Mouse (Mus musculus): ENCODE measurements around the gene Cdk14. TPM values are rescaled to one million over a fixed set of nuclear protein-coding genes. Genes with fewer than 3 reads are reported as not detected.
"Not testable (repeated sequence)": the region's sequence is repeated elsewhere in the genome, so short reads cannot be mapped to it uniquely, and the experiment has no call there.

Cdk14 gene
- total RNA-seq, 2 experiments from 2014 or later = 0.46 to 0.60 TPM

DNA sequence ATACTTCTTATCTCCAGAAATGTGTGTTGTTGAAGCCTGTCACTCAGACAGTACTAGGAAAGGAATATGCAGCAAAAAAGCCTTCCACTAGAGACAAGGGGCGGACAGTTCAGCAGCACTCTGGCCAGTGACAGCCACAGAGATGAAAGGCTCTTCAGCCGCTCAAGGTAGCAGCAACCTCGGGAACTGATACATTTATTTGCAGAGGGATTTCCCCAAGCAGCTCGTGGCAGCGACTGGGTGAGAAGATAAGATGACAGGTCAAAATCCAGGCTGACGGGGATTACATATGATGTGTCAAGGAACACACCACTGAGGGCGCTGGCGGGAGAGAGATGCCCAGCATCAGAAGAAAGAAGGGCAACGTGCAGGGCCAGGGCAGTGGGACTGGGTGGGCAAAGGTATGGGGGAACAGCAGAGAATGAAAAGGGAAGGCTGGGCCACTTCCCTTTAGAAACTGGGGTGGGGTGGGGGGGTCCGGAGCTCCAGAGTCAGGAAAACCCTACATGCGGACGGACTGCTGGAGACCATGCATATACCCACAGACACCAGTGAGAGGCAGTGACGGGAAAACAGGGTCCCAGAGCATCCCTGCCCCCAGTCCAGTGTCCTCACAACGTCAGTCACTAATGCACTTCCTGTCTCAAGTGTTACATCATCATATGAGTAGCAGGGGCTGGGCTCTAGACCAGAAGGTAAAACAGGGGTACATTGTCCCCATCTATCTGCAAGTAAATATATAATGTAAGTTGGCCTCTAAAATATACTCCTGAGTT is 51.5 kb downstream of the Cdk14 start:
- ATAC-seq (replicated peaks; ENCODE audit: poor library complexity, severe bottlenecking) = peak; percentile 56

DNA sequence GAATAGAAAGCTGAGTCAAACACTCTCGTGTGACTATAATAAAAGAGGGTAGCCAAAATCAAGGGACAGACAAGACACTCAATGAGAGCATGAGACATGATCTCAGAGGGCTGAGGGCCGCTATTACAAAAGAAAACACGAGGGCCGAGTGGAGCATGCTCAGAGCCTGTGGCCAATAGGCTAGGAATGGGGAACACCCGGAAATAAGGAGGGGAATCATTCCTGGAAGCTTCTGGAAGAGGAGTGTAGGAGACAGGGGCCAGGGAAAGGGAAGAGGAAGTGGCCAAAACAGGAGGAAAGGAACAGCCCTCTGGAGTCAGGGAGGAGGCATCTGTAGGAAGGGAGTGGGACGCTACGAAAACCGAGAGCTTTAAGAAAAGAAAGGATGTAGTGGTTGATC is 52.6 kb downstream of the Cdk14 start:
- ATAC-seq (replicated peaks; ENCODE audit: poor library complexity, severe bottlenecking) = no peak

DNA sequence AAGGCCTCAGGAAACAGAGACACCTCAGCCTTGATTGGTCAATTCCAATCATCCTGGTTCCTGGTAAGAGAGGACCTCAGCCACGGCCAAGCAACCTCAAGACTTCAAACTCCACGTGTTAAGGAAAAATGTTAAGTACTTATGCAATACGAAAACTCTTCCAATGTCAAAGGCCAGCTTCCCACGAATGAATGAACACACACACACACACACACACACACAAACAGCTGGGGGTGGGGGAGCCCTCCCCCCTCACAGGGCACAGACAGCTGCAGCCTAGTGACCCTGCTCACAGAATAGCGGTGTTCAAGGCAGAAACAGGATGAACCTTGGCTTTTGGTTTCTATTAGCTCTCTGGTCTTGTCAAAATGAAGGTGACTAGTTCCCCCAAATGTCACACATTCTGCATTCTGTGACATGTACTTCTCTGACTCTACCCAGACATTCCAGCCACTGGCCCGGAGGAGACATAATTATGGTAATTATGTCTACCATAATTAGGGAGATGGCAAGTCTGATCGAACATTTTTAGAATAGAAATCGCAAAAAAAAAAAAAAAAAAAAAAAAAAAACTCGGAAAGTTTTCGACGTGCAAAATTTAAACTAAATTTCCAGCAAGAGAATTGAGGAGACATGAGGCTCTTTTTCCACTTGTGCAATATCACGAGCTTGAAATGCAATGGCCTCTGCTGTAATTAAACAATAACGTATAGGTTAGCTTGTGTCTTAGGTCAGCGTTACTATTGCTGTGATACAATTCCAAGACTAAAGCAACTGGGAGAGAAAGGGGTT is 54.6 kb downstream of the Cdk14 start:
- ATAC-seq (replicated peaks; ENCODE audit: poor library complexity, severe bottlenecking) = no peak; the same call in 1 of the 2 replicates

DNA sequence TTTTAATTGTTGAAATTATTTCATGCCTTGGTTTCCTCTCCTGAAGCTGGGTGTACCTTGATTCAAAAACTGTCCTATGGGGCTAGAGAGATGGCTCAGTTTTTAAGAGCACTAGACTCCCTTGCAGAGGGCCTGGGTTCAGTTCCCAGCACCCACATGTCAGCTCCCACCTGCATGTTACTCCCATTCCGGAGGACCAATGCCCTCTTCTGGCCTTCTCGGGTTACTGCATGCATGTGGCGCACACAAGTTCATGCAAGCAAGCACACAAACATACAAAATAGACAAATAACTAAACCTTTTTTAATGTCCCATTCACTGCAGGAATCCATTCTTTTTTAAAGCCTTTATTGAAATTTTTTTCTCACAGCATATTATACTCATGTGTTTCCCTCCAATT is 58.4 kb downstream of the Cdk14 start:
- no peak for ATAC-seq (replicated peaks; ENCODE audit: poor library complexity, severe bottlenecking)

DNA sequence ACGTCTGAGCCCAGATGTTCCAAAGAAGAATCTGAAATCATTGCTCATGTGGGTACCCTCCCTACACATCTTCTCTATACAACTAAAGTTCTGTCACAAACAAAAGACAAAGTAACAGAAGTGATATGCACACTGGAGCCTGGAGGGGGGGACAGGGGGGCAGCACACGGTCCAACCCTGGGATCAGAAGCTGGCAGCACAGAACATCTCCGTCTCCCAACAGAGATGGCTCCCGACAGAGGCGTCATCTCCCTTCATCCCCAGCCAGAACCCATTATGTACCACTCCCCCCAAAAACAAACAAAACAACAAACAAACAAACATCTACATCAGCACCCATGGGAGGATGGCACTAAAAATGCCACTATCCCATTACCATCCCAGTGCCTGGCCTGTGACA is 59.8 kb downstream of the Cdk14 start:
- no peak for ATAC-seq (replicated peaks; ENCODE audit: poor library complexity, severe bottlenecking)

DNA sequence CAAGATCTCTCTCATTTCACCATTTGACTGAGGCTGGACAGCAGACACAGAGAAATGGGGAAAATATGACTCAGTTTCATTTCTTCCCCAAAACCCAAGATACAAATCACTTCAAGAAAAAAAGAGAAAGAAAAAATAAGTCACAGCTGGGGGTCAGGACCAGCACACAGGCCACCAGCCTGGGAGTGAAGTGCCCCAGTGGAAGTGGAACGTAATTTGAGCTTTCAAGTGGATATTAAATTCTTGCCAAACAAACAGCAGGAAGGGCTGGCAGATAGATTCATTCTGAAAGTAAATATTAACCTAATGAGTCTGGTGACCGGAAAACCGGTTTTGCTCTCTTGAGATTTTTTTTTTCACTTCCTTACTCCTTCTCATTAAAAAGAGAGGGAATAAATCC is 60.2 kb downstream of the Cdk14 start:
- ATAC-seq (replicated peaks; ENCODE audit: poor library complexity, severe bottlenecking) = no peak

DNA sequence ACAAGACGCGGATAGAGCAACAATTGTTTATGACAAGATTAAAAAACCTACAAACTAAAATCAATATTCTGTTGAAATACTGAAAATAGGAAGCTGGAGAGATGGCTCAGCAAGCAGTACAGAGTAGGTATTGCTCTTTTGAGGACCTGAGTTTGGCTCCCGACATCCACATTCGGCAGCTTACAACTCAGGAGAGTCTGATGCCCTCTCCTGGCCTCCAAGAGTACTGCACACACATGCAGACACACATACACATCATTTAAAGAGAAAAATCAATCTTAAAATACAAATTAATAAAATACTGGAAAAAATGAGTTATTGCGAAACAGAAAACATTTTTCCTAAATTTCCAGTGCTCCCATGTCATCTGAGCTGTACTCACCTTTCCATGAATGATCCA is 60.7 kb downstream of the Cdk14 start:
- no peak for ATAC-seq (replicated peaks; ENCODE audit: poor library complexity, severe bottlenecking)

DNA sequence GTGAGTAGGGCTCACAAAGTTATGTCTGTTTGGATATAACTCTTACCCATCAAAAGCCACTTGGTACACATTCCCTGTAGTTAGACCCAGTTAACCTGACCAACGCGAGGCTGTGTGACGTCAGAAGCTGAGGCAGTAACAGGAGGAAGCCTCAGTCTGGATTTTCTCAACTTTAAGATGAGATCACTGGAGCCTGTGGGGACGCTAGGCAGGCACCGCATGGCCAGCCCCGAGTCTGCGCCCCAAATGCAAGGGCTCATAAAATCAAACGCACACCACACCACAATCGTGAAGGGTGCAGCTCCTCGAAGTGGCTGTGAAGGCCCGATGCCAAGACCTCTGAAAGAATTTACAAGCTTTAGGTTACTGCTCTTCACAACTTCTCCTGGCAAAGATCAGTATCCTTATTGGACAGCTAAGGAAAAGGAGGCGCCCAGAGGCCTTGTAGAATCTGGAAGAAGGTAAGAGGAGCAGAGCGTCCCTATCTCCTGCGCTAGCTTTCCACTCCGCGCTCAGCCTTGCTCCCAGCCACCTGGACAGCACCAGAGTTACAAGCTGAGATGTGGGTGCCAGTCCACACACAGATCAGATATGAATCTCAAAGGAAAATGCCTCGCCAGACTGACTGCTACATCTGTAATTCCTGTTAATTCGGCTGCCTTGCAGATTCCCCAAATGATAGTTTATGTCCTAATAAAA is 61.9 kb downstream of the Cdk14 start:
- ATAC-seq (replicated peaks; ENCODE audit: poor library complexity, severe bottlenecking) = no peak

DNA sequence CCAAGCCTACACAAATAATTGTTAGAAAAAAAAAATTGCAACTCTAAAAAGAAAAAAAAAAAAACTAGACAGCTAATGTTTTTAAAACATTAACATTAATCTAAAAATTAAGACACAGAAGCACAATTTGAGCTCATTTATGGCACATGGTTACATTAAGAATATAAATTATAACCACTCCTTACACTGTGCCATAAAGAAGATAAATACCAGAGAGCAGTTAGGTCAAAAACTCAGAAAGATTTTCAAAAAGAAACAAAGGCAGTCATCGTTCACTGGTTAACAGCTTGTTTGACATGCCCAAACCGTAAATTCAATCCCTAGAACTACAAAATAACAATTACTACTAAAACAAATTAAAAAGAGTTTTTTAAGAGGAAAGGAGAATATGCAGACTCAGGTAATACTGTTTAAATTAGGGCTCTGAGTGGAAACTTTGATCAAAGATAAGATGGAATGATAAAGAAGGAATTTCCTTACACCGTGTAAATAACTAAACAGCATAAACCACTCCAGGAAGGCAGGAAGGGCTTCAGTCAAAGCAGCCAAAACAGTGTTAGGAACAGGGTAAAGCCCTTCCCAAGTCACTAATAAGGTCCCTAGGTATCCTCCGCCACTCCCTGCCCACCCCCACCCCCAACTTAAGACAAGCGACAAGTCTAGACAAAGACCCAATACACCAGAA is 65.3 kb downstream of the Cdk14 start:
- no peak for ATAC-seq (replicated peaks; ENCODE audit: poor library complexity, severe bottlenecking)

DNA sequence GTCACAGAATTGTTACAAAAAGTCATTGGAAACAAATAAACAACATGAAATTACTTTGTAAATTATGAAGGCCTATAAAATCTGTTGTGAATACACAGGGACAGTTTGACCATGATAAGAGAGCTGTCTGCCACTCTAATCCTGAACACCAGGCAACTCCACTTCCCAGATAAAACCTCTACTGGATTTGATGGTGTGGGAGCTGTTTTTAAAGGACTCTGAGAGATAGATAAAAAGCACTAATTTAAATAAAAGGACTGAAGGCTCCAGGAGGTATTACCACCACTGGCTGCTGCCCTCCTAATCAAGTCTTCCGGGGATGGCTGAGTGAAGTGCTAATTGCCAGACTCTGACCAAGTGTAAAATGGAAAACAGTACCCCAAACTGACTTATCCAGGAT is 66.2 kb downstream of the Cdk14 start:
- no peak for ATAC-seq (replicated peaks; ENCODE audit: poor library complexity, severe bottlenecking)

DNA sequence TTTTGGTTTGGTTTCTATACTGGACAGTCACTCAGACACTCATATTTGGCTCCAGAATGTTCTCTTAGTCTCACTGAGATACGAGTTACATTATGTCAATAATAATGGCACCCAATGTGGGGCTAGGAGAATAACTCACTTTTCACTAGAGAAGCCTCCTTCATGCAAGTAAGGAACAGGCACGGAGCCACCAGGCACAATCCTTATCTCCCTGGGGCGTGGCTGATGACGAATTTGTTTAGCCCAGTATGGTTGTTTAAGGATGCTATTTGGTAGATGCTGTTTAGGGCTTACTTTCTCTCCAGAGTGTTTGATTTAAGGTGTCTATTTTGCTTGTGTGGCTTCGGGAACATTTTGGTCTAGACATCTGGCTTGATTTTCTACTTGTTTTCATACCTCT is 75.5 kb downstream of the Cdk14 start:
- no peak for ATAC-seq (replicated peaks; ENCODE audit: poor library complexity, severe bottlenecking)

DNA sequence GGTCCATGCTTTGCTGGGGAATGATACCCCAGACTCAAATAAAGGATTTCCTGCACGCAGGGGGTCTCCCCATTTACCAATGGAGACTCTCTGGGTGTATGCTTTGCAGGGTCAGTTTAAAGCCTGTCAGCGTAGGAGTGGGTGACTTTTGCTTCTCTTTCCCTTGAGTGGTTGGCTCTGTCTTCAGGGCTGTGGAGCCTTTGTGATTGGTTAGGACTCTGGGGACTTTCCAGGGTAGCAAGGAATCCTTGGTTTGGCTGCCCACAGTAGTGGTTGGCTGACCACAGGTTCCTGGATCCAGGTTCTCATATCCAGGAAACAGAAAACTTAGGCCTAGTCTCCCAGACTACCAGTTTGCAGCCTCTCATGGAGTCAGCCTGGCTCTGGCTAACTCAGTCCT is 76.4 kb downstream of the Cdk14 start:
- no peak for ATAC-seq (replicated peaks; ENCODE audit: poor library complexity, severe bottlenecking)

DNA sequence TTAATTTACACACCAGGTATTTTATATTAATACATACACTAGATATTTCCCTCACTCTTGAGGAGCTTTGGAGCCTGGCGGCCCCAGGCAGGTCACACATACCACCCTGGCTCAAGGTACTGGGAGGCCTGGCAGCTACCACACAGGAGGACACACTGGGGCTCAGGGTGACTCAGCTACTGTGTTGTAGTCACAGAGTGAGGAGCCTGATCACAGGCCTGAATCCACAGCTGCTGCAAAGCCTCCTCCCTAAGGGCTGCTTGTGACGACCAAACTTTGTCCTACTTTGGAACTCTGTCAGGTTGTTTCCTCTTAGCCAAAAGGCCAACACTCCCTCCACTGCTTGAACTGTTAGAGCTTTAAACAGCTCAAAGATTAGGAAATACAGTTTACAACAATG is 76.8 kb downstream of the Cdk14 start:
- no peak for ATAC-seq (replicated peaks; ENCODE audit: poor library complexity, severe bottlenecking)

DNA sequence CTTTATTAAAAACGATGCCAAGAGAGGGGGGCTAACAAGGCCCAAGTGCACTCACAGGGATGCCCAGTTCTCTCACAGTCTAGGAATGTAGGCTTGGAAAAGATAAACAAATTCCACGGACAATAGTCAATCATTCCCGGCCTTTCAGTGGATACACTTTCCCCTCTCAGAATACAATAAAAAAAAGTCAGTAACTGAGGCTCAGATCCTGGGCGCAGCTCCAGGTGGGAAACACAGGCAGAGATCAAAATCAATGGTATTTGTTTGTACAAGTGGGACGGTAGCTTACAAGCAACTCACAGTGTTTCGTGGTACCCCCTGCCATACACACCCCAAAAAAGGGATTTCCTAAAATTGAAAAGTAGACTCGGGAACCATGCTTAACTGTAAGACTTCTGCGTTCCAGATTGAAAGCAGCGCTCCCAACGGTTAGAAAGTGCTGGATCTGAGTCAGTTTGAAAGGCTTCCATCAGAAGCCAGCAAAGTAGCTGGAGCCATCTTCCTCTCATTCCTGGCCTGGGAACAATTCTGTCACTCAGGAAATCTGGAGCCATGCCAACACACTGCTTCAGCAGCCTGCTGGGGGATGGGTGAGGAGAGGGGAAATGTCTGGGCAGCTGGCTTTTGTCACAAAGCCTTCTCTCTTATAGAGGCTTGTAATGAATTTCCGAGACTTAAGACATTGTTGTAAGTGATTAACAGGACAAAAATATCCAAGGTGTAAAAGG is 77.5 kb downstream of the Cdk14 start:
- no peak for ATAC-seq (replicated peaks; ENCODE audit: poor library complexity, severe bottlenecking)

DNA sequence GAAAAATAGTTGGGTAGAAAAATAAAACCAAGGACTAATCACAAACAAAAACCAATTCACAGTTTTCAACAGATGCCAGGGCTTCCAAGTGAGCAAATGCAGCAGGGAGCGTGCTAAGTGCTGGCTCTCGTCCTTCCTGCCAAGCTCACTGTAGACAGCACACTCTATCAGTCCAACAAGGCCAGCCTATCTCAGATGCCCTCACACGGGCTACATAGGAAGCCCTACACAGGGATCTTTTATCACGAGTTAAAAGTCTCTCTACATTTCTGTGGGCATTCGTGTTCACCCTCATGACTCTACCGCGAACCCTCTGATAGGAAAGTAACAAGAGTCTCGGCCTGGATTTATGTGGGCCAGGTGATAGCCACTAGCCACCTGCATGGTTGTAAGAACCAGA is 78.5 kb downstream of the Cdk14 start:
- no peak for ATAC-seq (replicated peaks; ENCODE audit: poor library complexity, severe bottlenecking)

DNA sequence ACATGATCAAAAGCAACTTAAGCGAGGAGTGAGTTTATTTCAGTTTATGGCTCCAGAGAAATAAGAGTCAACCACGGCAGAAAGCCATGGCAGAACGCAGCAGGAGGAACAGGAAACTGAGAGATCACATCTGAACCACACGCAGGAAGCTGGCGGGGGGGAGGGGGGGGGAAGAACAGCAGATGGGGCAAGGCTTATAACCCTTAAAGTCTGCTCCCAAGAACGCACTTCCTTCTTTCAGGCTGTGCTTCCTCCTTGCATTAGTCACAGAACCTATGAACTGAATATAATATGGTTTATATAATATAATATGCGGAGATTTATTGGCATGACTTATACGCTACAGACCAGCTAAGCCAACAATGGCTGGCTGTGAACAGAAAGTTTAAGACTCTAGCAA is 86.2 kb downstream of the Cdk14 start:
- peak; percentile 87 for ATAC-seq (replicated peaks; ENCODE audit: poor library complexity, severe bottlenecking)

DNA sequence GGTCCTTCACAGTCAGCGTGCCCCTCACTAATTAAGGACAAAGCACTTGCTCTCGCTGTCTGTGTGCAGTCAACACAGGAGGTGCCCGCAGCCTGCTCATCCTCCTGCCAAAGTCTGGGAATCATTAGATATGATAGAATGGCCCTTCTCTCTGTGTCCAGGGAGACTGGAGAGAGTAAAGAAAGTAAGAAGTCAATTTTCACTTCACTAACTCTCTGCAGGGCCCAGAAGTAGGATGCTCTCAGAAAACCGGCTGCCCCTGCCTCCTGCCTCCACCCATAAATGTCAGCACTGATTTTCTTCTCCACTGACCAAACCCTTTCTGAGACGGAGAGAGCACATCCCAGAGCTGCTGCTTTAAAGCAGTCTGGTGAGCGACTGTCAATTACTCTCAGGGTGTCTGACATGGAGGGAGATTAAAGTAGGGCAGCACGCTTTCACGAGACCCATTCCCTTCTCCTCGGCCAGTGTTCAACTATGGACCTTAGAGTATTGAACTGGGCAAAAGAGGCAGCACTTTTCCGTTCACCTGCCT is 89.1 kb downstream of the Cdk14 start:
- ATAC-seq (replicated peaks; ENCODE audit: poor library complexity, severe bottlenecking) = no peak

DNA sequence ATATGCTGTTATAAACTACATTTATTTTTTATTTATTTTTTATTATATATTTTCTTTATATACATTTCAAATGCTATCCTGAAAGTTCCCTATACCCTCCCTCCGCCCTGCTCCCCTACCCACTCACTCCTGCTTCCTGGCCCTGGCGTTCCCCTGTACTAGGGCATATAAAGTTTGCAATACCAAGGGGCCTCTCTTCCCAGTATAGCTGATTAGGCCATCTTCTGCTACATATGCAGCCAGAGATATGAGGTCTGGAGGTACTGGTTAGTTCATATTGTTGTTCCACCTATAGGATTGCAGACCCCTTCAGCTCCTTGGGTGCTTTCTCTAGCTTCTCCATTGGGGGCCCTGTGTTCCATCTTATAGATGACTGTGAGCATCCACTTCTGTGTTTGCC is 91.1 kb downstream of the Cdk14 start:
- ATAC-seq (replicated peaks; ENCODE audit: poor library complexity, severe bottlenecking) = not testable (repeated sequence)

DNA sequence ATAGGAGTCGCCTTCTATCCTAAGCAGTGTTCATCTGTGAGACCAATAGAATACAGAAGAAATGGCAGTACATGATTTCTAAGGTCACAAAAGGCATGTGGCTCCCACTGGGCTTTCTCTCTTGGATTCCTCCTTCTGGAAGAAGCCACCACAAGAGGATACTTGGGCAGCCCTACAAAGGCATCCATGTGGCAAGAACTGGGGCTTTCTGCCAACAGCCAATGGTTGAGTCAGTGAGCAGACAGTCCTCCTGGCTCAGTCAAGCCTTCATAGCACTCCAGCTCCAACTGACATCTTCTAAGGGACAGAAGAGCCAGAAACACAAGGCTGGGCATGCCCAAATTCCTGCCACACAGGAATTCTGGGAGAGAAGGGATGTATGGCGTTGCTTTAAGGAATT is 93.4 kb downstream of the Cdk14 start:
- no peak for ATAC-seq (replicated peaks; ENCODE audit: poor library complexity, severe bottlenecking)

DNA sequence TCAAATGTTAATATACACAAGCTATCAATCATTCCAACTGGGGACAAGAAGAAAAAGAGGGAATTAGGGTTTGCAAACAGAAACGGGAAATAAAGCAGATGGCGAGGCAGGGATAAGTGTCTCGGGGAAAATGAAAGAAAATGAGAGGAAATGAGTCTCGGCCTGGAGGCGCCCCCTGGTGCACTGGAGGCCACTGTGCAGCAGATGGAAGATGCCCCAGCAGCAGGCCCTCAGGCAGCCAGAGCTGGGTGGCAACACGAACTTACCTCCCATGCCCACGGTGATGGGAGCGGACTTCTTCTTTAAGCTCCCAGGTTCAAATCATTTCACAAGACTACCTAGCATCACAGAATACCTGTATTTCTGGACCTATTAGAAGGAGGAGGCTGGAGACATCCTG is 97.4 kb downstream of the Cdk14 start:
- no peak for ATAC-seq (replicated peaks; ENCODE audit: poor library complexity, severe bottlenecking)

Data from granulocyte monocyte progenitor cell, adult 5-6 weeks (primary cell).